Mouse (Mus musculus): Measurements from ENCODE around the gene Tbc1d1.

- TF ChIP-seq CHD2 (IDR thresholded peaks at IDR 0.05; ENCODE audit: low read depth, low read length), result no peak
- no peak for TF ChIP-seq HCFC1 (IDR thresholded peaks at IDR 0.05; ENCODE audit: borderline replicate concordance, insufficient read depth, low read length)
- TF ChIP-seq ZNF384 (IDR thresholded peaks at IDR 0.05; ENCODE audit: low read depth, low read length), result no peak
- TF ChIP-seq MAFK (IDR thresholded peaks at IDR 0.05; ENCODE audit: insufficient read depth, low read depth, low read length), result no peak
- no peak for TF ChIP-seq ZC3H11A (IDR thresholded peaks at IDR 0.05; ENCODE audit: borderline replicate concordance, low read depth, low read length)
Observed at GRCm38 (mm10) chr5:64365187-64366066, 209.3 kb downstream of the Tbc1d1 start.

All from ES-E14 (cell line).